Mouse (Mus musculus): ENCODE measurements at regions not wholly inside any gene's neighbourhood (a gene's known extent, or its start where the extent isn't known, plus 50 kb on each side); places are given as distances from the start of the nearest gene placed in this dataset.
A peak's percentile ranks its signal among the peaks of the same experiment; 100 is the strongest.

DNA sequence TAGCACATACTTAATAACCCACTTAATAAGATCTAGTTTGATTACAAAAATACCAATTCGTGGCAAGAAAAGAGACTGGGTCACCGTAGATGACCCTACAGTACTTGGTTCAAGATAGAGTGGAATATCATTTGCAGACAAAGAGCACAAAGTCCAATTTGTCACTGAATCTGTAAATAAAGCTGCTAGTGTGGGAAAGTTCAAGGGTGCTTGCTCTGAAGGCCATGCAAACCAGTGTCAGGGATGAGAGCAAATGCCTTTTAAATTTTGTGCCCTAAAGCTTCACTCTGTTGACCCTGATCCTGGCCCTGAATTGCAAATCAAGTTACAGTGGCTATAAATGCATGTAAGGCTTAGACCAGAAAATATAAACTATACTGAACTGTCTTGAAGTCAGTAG lies 113.1 kb downstream of the Cd55b start:
- no peak for DNase-seq (ENCODE audit: low read depth)

DNA sequence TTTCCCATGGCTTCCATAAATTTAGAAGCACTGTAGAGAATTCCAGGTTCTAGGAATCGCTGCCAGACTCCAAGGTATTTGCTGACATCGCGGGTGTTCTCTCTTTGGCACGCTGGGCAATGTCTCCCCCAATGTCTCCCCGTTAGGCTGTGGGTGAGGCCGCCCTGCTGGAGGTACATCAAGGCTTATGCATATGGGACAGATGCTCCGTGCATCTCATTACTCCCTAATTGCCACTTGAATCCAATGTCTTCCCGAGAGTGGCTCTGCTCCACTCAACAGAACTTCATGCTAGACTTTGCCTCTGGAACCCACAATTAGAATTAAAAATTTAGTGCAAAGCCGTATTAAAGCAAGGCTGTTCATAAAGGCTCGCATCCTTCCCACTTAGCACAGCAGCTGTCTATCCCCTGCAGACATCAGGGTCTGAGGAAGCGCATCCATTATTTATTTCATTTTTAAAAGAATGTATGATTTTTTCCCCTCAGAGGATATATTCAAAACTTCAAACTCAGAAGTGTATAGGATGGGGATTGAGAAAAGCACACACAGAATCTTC lies 120.9 kb downstream of the Cd55b start:
- no peak for DNase-seq (ENCODE audit: low read depth)

DNA sequence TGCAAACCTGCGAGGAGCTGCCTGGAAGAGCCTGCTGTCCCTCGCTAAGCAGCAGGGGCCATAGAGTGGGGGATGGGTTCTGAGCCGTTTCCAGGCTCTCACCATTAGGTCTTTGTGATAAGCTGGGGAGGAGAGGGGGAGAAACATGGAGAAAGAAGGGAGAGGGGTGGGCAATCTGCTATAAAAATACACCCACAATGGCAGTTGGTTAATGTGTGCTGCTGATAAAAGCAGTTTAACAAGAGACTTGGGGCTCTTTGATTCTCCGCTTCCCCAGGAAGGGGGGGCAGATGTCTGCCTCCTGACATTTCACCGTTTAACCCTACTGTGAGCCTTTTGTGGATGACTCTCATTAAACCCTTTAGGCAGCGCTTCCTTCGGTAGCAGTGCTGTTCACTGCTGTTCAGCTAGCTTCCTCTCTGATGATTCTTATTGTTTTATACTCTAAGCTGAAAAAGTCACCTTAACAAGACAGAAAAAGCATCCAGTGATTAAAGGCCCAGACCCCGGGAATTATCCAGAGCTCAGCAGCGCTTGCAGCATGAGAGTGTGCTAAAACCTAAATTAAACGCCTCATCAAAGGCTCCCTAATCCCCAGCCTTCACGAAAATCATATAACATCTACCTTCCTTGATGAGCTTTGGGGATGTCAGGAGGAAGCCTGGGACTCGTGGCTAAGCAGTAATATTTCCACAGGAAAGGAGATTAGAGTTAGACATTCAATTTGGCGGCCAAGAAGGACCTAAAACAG lies 122.6 kb downstream of the Cd55b start:
- no peak for DNase-seq (ENCODE audit: low read depth)

DNA sequence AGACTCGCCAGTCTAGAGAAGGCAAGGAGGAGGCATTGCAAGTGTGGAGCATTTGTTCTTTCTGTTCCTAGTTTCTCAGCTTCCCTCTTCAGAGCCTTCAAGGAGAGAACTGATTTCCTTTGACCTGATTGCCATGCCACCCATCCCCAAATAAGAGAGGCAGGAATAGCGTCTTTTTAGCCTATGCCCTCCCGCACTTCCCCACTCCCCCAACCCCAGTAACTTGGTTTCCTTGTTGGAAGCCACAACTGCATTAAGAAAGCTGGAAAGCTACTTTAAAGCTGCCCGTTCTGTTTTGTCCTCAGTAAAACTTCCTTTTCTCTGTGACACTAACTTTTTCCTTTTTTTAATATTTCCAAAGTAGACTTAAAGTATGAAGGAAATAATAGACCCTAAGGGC lies 123.2 kb downstream of the Cd55b start:
- no peak for DNase-seq (ENCODE audit: low read depth)

GRCm38 (mm10) chr1:130299069-130299468 lies 123.7 kb downstream of the Cd55b start:
- no peak for DNase-seq (ENCODE audit: low read depth)

DNA sequence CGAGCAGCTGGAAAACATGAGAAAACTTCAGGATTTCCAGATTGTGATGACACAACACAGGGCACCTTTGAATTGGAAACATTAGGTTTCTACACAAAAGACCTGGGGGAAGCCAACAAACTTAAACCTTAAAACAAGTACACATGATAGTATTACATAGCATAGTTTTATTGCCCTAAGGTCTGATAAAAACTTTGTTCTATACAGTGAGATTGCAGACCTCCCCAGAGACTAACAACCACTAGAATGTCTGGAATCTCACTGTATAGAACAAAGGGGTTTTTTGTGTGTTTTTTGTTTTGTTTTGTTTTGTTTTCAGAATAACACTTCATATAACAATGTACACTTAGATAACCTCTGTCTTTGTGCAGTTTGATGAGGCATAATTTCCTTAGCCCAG lies 124.2 kb downstream of the Cd55b start:
- DNase-seq (ENCODE audit: low read depth): no peak

GRCm38 (mm10) chr1:130297471-130297870 lies 125.3 kb downstream of the Cd55b start:
- no peak for DNase-seq (ENCODE audit: low read depth)

GRCm38 (mm10) chr1:130285882-130286281 lies 136.9 kb downstream of the Cd55b start:
- no peak for DNase-seq (ENCODE audit: low read depth)

GRCm38 (mm10) chr1:130282153-130282552 lies 140.7 kb downstream of the Cd55b start:
- DNase-seq (ENCODE audit: low read depth): no peak

DNA sequence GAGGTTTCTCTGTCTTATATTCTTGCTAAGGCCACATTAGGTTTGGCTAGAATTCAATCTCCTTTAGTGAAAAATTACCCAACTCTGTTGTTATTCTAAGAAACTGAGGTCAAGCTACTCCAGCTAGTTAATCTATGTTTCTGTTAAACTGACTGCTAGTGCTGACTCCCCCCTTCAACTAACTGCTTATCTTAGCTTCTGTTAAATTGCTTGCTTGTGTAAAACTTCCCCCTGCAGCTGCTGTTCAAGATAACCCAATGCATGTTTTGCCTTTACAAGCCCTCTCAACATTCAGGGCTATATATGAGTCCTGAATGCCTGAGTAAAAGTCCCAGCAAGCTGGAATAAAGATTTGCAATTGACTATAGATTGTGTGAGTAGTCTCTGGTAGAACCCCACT lies 143.6 kb downstream of the Cd55b start:
- DNase-seq (ENCODE audit: low read depth): no peak

- no peak for DNase-seq (ENCODE audit: low read depth)
Measured at GRCm38 (mm10) chr1:130278000-130278536, 144.7 kb downstream of the Cd55b start.

DNA sequence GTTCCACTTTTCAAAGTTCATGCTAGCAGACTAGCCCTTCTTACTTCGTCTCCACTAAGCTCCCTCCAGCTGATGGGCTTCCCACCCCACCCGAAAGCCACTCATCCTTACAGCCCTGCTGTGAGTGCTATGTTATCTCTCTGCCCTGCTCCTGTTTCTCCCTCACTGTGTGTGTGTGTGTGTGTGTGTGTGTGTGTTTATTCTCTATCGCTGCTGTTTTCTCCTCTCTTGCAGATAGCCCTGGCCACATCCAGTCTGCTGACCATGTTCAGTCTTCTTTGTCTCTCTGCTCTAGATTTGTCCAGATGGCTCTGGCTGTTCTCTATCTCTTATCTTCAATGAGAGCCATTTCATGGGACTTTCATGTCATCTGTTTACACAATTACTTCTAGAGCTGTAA lies 145.9 kb downstream of the Cd55b start:
- no peak for DNase-seq (ENCODE audit: low read depth)

DNA sequence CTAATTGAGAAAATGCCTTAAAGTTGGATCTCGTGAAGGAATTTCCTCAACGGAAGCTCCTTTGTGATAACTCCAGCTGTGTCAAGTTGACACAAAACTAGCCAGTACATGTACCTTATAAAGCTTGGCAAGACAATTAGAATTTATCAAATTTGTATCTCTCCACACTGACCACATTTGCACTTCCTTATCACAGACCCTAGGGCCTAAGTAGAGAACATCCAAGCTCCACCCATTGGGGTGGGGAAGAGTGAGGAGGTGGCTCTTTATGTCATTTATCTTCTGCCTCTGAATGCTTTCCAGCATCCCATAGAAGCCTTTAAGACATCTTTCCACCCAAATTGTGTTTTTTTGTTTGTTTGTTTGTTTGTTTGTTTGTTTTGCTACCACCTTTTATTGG lies 146.8 kb downstream of the Cd55b start:
- no peak for DNase-seq (ENCODE audit: low read depth)

DNA sequence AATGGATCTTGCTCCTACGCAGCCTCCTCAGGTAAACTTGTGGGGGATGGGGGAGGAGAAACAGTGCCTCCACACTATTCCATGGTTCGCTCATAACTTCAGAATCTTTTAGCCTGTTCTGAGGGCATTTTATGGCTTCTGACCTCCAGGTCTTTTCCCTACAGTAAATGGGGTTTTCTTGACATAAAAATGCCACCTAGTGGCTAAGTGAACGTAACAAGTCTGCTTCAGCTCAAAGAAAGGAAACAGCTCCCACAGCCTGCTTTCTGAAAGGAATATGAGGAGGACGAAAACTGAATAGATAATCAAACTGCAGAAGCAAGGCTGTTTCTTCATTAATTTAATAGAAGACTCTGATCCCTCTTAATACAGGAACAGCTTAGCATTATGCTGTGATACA lies 148.3 kb downstream of the Cd55b start:
- DNase-seq (ENCODE audit: low read depth): peak; percentile 10

DNA sequence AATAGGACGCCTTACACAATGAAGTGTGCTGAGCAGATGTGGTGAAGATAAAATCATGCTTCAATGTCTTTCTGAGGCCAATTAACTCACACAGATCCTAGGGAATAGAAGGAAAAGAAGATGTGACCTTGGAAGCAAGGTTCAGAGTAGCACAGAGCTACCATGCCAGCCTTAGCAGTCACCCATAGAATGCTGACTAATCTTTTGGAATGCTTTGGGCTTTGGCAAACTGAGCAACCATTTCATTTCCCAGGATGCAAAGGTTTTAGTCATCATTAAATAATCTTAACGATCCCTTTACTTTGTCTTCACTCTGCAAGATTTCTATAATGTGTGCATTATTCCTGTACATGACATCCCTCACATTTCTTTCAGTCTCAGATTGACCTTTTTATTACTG lies 152.4 kb downstream of the Cd55b start:
- DNase-seq (ENCODE audit: low read depth): peak; percentile 39
